Mouse (Mus musculus): ENCODE measurements around the gene Spry1.

The Spry1 gene

GRCm38 (mm10) chr3:37641796-37642680, 2.3 kb downstream of the Spry1 start:
- no peak for DNase-seq

- no peak for DNase-seq
Observed at GRCm38 (mm10) chr3:37642681-37643214, 3.0 kb downstream of the Spry1 start.

DNA sequence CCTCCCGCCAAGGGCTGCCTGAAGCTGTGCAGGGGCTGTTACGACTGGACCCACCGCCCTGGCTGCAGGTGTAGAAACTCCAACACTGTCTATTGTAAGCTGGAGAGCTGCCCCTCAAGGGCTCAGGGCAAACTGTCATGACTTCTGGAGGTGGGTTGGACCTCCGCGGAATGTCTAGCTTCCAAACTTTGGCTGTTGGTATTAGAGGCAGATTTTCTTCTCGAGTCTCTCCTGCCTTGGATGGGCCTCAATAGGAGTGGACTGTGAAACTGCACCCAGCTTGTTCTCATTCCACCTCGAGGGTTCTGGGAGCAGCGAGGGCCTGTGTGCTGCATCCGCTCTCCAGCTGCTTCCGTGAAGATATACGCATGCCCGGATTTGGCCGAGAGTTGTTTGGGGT, 3.7 kb downstream of the Spry1 start:
- DNase-seq: no peak

- DNase-seq: peak; percentile 79
Observed at GRCm38 (mm10) chr3:37643903-37644302, 4.2 kb downstream of the Spry1 start.

- DNase-seq: no peak
Observed at GRCm38 (mm10) chr3:37645061-37645460, 5.3 kb downstream of the Spry1 start.

GRCm38 (mm10) chr3:37646221-37646620, 6.5 kb downstream of the Spry1 start:
- no peak for DNase-seq

GRCm38 (mm10) chr3:37647225-37647624, 7.5 kb downstream of the Spry1 start:
- DNase-seq: no peak

DNA sequence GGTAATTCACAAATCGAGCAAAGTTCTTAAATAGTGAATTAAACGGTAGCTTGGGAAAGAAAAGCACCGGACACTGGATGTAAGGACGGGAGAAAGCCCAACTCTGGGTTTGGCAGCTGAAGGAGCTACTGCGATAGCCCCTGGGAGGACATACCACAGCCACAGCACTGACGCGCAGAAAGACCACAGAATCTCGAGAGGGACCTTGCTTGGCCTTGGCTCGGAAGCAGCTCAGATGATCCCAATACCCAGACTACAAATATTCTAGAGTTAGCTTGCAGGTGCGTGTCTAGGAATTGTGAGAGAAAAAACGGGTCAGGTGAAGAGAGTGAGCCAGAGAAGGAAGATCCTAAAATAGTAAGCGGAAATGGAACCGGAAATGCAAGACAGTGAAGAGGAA, 8.5 kb downstream of the Spry1 start:
- DNase-seq: no peak

DNA sequence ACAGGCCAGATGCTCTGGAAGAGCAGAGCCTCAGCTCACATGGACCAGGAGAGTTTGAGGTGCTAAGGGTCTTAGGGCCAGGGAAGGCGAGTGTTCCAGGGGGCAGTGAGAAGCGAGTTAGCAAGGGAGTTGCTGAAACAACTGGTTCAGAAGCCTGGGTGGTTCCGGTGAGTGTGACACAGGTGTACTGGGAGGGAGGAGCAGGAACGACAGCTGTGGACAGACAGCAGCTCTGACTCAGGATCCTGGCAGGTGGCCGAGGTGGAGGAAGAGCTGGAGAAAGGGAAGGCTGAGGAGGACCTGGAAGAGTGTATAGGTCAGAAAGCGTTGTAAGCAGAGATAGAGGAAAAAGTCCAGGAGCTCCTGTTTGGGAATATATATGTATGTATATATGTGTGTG, 9.5 kb downstream of the Spry1 start:
- no peak for DNase-seq

DNA sequence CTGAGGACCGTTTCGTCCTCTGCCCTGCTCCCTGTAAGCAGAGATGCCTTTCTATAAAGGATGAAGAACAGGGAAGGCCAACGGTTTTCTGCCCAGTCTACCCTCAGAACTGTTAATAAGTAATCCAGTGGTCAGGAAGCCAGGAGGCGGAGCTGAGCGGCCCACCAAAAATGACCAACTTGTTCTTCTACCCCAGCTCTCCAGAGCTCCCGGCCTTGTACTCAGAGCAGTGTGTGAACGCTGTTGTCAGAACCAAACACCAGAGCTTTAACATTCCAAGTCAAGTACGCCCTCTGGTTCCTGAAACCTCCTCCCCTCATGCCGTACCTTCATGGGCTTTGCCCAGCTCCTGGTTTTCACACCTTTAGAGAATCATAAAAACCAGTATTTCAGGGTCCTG, 12.8 kb downstream of the Spry1 start:
- DNase-seq: peak; percentile 58

DNA sequence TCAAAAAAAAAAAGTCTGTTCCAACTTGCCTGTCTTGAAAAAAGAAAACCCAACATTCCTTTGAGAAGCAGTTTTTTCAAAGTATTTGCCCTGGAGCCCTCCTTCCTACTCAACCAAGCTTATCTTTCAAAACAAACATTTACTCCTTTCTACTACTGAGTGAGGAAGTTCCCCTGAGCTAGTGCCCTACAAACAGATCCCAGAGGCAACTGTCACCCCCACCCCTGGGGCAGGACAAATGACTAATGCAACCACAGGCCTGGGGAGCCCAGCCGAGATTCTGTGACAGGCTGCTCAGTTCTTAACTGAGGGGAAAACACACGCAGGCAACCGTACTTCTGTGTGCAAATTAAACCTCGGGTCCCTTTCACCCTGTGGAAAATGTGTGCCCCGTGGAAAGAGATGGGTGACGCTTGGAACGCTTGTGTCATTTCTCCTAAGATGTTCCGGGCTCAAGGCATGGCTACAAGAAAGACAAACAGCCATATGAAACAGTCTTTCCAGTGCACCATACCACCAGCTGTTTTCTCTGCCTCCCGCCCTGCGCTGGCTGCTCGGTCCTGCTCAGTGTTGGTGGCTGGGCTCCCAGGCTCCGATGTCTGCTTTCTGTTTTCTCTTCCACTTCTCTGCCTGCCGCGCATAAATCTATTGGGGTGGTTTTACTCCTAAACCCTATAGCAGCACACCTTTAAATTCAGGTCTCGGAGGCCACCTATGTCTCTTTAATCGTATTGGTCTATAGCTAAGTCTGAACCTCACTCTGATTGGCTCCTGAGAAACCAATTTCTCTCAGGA, 14.4 kb downstream of the Spry1 start:
- DNase-seq: peak; percentile 76

DNA sequence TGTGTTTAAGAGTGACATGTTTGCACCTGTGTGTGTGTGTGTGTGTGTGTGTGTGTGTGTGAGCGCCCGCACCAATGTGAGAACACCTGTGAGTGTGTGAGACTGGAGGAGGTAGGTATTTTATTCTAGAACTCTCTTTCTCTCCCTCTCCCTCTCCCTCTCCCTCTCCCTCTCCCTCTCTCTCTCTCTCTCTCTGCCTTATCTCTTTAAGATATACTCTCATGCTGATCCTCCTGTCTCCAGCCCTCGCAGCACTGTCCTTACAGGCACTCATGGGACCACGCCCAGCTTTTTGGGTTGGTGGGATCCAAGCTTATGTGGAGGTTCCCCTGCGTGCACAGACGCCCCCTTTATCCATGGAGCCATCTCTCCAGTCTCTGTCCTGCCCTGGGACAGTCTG, 15.0 kb downstream of the Spry1 start:
- no peak for DNase-seq

DNA sequence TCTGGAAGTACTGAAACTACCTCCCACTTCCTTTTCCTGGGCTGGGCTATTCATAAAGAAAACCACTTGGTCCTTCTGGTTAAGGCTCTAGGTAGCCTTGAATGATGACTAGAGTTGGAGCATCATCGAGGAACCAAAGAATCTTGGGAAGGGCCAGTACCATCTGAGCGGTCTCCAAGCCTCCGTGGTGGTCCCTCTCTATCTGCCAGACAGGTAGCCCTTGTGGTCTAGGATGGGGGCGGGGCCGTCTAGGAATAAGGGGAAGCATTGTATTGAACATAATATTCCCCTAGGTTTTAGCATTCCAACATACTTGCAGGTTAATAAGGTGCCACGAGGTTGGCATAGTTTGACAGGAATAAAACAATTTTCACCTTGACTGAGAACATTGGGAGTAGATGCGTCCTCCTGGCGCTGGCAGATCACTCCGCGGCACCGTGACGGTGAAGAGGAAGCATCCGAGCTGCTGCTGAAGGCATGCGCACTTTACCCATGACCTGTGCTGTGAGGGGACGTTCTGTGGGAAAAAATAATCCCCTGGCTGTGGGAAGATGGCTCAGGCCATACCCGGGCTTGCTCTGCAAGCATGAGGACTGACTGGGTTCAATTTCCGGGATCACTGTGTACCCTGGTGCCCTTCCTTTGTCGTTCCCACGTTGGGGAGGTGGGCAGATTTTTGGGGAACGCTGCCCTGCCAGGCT, 16.3 kb downstream of the Spry1 start:
- no peak for DNase-seq

GRCm38 (mm10) chr3:37657009-37657408, 17.3 kb downstream of the Spry1 start:
- DNase-seq: peak; percentile 57

DNA sequence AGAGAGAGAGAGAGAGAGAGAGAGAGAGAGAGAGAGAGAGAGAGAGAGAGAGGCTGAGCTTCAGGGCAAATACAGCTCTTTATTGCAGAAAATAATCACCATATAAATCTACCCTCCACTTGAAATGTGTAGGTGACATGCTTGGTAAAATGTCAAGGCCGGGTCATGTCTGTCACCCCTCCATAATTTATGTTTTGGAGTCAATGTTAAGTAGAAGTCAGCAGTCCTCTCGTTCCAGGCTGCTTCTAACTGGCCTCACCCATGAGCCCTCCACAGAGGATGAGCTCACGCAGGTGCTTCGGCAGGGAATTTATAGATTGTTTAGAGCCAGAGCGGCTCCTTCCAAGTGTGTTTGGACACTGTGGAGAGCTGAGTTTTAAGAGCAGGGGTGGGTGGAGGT, 18.4 kb downstream of the Spry1 start:
- no peak for DNase-seq

- DNase-seq: no peak
Observed at GRCm38 (mm10) chr3:37659621-37660020, 19.9 kb downstream of the Spry1 start.

- no peak for DNase-seq
Observed at GRCm38 (mm10) chr3:37666291-37667118, 26.8 kb downstream of the Spry1 start.

DNA sequence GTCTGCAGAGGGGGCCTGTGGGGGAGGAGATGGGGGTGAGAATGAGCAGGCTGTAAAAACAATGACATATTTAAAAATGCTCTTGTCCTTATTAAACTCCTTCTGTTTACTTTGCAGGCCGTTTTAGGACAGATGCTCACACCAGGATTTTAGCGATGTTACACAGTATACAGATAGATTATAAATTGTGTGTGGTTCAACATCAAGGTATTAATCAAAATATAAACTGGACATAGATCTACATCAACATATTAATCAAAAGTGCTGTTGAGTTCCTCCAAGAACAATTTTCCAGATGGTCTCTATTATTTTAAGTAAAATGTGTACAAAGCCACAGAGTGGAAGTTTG, 27.3 kb downstream of the Spry1 start:
- DNase-seq: no peak

GRCm38 (mm10) chr3:37667736-37668135, 28.0 kb downstream of the Spry1 start:
- DNase-seq: no peak

DNA sequence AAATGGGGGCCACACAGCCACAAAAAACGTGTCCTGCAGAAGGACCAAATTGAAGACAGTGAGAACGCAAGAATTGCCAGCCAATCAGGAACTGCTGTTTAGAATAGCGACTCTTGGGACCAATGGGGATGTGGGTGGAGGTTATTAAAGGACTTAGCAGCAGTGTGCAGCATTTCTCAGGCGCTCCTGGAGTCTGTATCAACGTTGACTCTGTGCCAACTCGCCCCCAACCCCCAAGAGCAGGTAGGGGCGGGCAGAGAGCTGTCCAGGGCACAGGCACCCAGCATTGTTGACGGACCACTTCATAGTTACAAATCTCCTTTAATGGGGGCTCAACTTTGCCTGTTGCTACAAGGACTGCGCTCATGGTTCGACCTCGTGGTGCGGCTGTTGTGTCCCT, 28.9 kb downstream of the Spry1 start:
- no peak for DNase-seq

DNA sequence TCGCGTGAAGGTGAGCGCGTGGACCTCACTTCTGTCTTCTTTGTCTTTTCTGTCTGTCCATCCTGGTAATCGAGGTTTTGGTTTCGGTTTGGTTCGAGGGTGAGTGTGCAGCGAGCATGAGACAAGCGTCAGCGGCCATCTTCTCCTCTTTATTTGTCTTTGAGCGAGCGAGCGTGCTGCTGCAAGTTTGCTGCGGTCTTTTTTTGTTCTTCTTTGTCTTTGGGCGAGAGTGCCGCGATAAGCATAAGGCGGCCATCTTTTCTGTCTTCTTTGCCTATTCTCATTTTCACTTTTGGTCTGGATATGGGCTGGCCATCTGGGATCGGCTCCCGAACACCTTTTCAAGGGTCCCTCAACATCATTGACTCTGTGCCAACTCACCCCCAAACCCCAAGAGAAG, 29.4 kb downstream of the Spry1 start:
- DNase-seq: no peak

GRCm38 (mm10) chr3:37672266-37673040, 32.7 kb downstream of the Spry1 start:
- DNase-seq: no peak

Data from lung, postnatal 36 days (tissue).